Mouse (Mus musculus) ES-E14 (cell line): ENCODE results near the gene Gatad2a.

ENCODE experiments used
- CHD2 ChIP-seq: IDR thresholded peaks from 2 replicates; pipeline ENCODE4 v1.6.1; 2014; ENCODE audit warnings: mild to moderate bottlenecking, low read depth, low read length, inconsistent platforms
- HCFC1 ChIP-seq: IDR thresholded peaks from 2 replicates; pipeline ENCODE4 v1.6.1; 2012; ENCODE audit warnings: low read length, inconsistent platforms, borderline replicate concordance; ENCODE audit not compliant: insufficient read depth
- MAFK ChIP-seq: IDR thresholded peaks from 2 replicates; pipeline ENCODE4 v1.6.1; 2014; ENCODE audit warnings: mild to moderate bottlenecking, low read depth, low read length, inconsistent platforms; ENCODE audit not compliant: insufficient read depth
- ZC3H11A ChIP-seq: IDR thresholded peaks from 2 replicates; pipeline ENCODE4 v1.6.1; 2012; ENCODE audit warnings: low read depth, mild to moderate bottlenecking, inconsistent platforms, low read length, borderline replicate concordance
- ZNF384 ChIP-seq: IDR thresholded peaks from 2 replicates; pipeline ENCODE4 v1.6.1; 2012; ENCODE audit warnings: low read depth, low read length, inconsistent platforms

DNA sequence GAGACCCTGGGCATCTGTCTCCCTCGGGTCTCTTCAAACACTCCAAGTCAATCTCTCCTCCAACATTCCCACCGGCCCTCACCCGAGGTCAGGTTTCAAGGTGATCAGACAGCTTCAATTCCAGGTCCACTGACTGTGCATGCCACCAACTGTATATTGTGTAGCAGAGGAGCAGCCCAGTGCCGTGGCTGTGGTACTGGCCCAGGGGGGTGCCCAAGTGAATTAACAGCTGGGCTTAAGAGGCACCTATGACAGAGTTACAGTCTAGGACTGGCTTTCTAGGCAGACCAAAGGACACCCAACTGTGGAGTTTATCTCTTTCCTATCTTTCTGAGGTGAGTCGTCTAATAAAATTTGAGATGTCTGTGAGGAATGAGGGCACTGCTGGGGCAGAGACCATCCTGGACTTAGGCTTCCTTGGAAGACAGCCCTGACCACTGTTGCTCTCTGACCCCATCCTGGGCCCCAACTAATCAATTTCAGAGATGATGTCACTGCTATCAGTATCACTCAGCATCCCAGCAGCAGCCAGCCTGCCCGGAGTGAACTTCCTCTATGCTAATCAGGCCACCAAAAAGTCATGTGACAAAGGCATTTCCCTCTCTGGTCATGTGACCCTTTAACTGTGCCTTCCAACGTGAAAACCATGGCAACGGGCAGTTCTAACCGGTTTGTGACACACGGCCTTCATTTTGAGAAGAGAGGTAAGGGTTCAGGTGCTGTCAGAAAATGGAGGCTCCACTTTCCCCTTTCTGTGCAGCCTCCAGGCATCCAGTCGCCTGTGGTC is 76.1 kb downstream of the Gatad2a start:
- TF ChIP-seq CHD2 (no peak), MAFK (no peak), ZC3H11A (peak; percentile 98), HCFC1 (no peak; the same call in 1 of the 2 replicates), ZNF384 (no peak)
